Mouse (Mus musculus) layer of hippocampus, postnatal 25 days (tissue): ENCODE results near the gene Drc1. TPM values are rescaled to one million over a fixed set of nuclear protein-coding genes. Genes with fewer than 3 reads are reported as not detected.

Source experiments
- DNase-seq, 2 experiments: peaks; one replicate each; pipeline ENCODE4 v3.0.0; 2022; ENCODE audit warnings: mixed read lengths in 2 of 2, low spot score in 1 of 2; ENCODE audit errors: extremely low spot score in 1 of 2
- total RNA-seq, 2 experiments: library from RNA; stranded (reverse); gene quantifications; 2 replicates each; pipeline ENCODE4 v1.2.3; 2021

The Drc1 gene
- total RNA-seq, 2 experiments from 2014 or later = 8.1 to 14.3 TPM

GRCm38 (mm10) chr5:30406876-30407275 is 125.7 kb downstream of the Drc1 start:
- no peak for DNase-seq

GRCm38 (mm10) chr5:30411524-30411923 is 130.3 kb downstream of the Drc1 start:
- DNase-seq = no peak

GRCm38 (mm10) chr5:30415381-30415780 is 134.2 kb downstream of the Drc1 start:
- DNase-seq = no peak

- DNase-seq = no peak
Measured at GRCm38 (mm10) chr5:30415876-30416275, 134.7 kb downstream of the Drc1 start.

Other genes with a start within 250 kb of the Drc1 start
- 1 to 10 TPM; 6.4 to 6.6 TPM for gene Tyms, start 207.8 kb upstream of the Drc1 start, total RNA-seq
- 10 to 100 TPM; 13.1 to 13.6 TPM for gene Garem2, start 176.2 kb upstream of the Drc1 start, total RNA-seq
- 1 to 10 TPM; 2.6 to 3.5 TPM for gene 3110082J24Rik, start 175.3 kb upstream of the Drc1 start, total RNA-seq
- gene Hadha, start 126.2 kb upstream of the Drc1 start, total RNA-seq = 10 to 100 TPM; 69.9 to 73.9 TPM
- gene Hadhb, start 126.1 kb upstream of the Drc1 start, total RNA-seq = 10 to 100 TPM; 88.1 to 98.2 TPM
- gene Adgrf3, start 75.7 kb upstream of the Drc1 start, total RNA-seq = not detected
- gene Selenoi, start 48.8 kb upstream of the Drc1 start, total RNA-seq = 10 to 100 TPM; 36.7 to 37.8 TPM
- gene Otof, start 180.5 kb downstream of the Drc1 start, total RNA-seq = 1 to 10 TPM; 3.9 to 4.0 TPM
- gene 1700001C02Rik, start 184.7 kb downstream of the Drc1 start, total RNA-seq = under 1 TPM in 1 of 2 experiments, not detected in 1; 0.42 TPM